Mouse (Mus musculus): ENCODE results near the gene Bfsp2. TPM values are rescaled to one million over a fixed set of nuclear protein-coding genes. Genes with fewer than 3 reads are reported as not detected.

The Bfsp2 gene
- 0.85 and 1.1 TPM in 2 replicates for polyA plus RNA-seq (2014; fragmentation: Nextera tagmentation; extraction: Ambion mirVana)

DNA sequence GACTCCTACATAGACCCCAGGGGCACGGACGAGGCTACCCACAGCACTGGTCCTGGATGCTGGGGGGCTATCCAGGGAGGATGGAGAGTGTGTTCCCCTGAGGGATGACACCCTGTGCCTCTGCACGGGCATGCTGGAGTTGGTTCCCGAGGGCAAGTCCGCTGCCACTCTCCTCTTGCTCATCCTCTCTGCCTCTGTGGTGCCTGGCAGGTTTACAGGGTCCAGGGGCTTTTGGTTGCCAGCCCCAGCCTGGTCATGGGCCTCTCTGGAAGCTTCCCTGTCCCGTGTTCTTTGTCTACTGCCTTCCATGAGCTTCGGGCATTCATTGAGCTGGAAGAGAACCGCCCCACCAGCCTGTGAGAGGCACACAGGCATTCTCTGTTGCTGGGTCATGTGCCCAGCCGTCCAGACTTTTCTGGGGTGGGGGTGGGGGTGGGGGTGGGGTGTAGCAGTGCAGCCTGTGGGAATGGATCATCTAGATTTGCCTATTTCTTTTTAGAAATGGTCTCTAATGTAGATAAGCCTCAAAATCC, at the start of gene Bfsp2:
Bfsp2 (minus strand) TSS at position 377 of the 533 bp plus-strand sequence.
- H3K27ac ChIP-seq (replicated peaks; ENCODE audit: low read depth, low read length), result 0 out of 2 replicates have a peak within 1 kb of the TSS, but pooled peaks have one; percentile 51
- 0 out of 2 replicates have a peak, but pooled peaks cover 3% of the 10 kb centered on the region for H3K4me1 ChIP-seq (ENCODE audit: control insufficient read depth, insufficient read depth, low read length)
- no peaks in the 10 kb centered on the region for H3K27me3 ChIP-seq (ENCODE audit: control insufficient read depth, insufficient read depth, low read length)
- DNase-seq (ENCODE audit: low spot score) (no peak), ATAC-seq (ENCODE audit: insufficient number of reproducible peaks, low FRiP score, low TSS enrichment, low read depth) (no peak)
- H3K4me3 ChIP-seq (ENCODE audit: low read depth, low read length), result no peak within 1 kb of the TSS
- H3K9me3 ChIP-seq (ENCODE audit: control insufficient read depth, low read length), result no peaks in the 10 kb centered on the region
- H3K4me2 ChIP-seq (ENCODE audit: low read depth, severe bottlenecking), result no peak within 1 kb of the TSS
- WGBS, result 82% methylated on average over 9 of the region's 9 CpGs
- H3K9ac ChIP-seq (ENCODE audit: low read length), result no peak within 1 kb of the TSS
- no peaks in the 10 kb centered on the region for H3K36me3 ChIP-seq (ENCODE audit: control insufficient read depth, insufficient read depth, low read length)

GRCm38 (mm10) chr9:103525041-103525537, 44.9 kb upstream of the Bfsp2 start:
- H3K4me2 ChIP-seq (ENCODE audit: low read depth, severe bottlenecking), result no peak overlapping the region
- peaks cover 18% of the 10 kb centered on the region for H3K4me1 ChIP-seq (ENCODE audit: control insufficient read depth, insufficient read depth, low read length)
- no peaks in the 10 kb centered on the region for H3K36me3 ChIP-seq (ENCODE audit: control insufficient read depth, insufficient read depth, low read length)
- no peak for ATAC-seq (ENCODE audit: insufficient number of reproducible peaks, low FRiP score, low TSS enrichment, low read depth)
- DNase-seq (ENCODE audit: low spot score), result peak; percentile 36
- no peak overlapping the region for H3K4me3 ChIP-seq (ENCODE audit: low read depth, low read length)
- no peaks in the 10 kb centered on the region for H3K9me3 ChIP-seq (ENCODE audit: control insufficient read depth, low read length)
- WGBS, result 21% methylated on average over 10 of the region's 10 CpGs
- H3K9ac ChIP-seq (ENCODE audit: low read length), result no peak overlapping the region
- no peaks in the 10 kb centered on the region for H3K27me3 ChIP-seq (ENCODE audit: control insufficient read depth, insufficient read depth, low read length)
- no peak overlapping the region for H3K27ac ChIP-seq (replicated peaks; ENCODE audit: low read depth, low read length)

DNA sequence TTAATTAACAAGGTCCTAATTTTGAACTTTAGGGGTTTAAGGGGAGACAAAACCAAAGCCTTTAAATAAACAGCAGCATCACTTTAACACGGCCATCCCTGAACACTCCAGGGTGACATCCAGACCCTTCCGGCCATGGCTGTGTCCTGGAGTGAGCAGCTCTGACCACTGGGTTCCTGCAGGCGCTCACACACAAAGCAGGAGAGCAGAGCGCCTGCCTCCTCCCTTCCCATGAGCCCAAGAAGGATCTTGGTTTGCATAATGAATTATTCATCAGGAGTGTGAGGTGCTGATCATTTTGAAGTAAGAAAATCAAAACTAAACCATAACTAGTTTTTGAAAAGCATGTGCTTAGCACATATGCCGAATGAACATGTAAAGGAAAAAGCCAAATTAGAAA, 44.4 kb upstream of the Bfsp2 start:
- Histone ChIP-seq H3K27me3 (ENCODE audit: control insufficient read depth, insufficient read depth, low read length) (no peaks in the 10 kb centered on the region), H3K4me3 (ENCODE audit: low read depth, low read length) (no peak overlapping the region), H3K27ac (replicated peaks; ENCODE audit: low read depth, low read length) (no peak overlapping the region), H3K36me3 (ENCODE audit: control insufficient read depth, insufficient read depth, low read length) (no peaks in the 10 kb centered on the region), H3K4me1 (ENCODE audit: control insufficient read depth, insufficient read depth, low read length) (peaks cover 18% of the 10 kb centered on the region), H3K4me2 (ENCODE audit: low read depth, severe bottlenecking) (no peak overlapping the region), H3K9ac (ENCODE audit: low read length) (no peak overlapping the region), H3K9me3 (ENCODE audit: control insufficient read depth, low read length) (no peaks in the 10 kb centered on the region)
- 24% methylated on average over 5 of the region's 5 CpGs for WGBS
- DNase-seq (ENCODE audit: low spot score) (peak; percentile 55), ATAC-seq (ENCODE audit: insufficient number of reproducible peaks, low FRiP score, low TSS enrichment, low read depth) (0 out of 2 replicates have a peak, but pooled peaks have one; percentile 70)

- no peak for ATAC-seq (ENCODE audit: insufficient number of reproducible peaks, low FRiP score, low TSS enrichment, low read depth)
- H3K4me3 ChIP-seq (ENCODE audit: low read depth, low read length), result no peak overlapping the region
Observed at GRCm38 (mm10) chr9:103523742-103524403, 43.7 kb upstream of the Bfsp2 start.

DNA sequence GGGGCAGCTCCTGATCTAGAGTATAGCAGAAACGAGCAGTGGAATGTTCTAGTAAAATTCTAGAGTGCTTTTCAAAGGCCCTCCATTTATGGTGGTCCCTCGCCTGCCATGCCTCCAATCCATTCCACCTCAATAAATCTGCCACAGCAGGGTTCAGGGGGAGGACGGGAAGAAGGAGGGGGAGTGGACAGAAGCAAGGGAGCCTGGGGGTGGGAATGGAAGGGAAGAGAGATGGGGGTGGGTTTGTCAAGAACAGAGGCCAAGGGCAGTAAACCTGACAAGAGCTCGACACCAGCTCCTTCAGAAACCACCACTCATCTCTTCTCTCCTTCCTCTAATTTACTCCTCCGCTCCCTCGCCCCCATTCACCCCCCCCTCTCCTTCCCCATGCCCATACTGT, 42.8 kb upstream of the Bfsp2 start:
- no peak overlapping the region for H3K27ac ChIP-seq (replicated peaks; ENCODE audit: low read depth, low read length)
- H3K9ac ChIP-seq (ENCODE audit: low read length), result no peak overlapping the region
- no peak overlapping the region for H3K4me2 ChIP-seq (ENCODE audit: low read depth, severe bottlenecking)
- no peak overlapping the region for H3K4me3 ChIP-seq (ENCODE audit: low read depth, low read length)
- no peaks in the 10 kb centered on the region; the same call in 1 of the 2 replicates for H3K9me3 ChIP-seq (ENCODE audit: control insufficient read depth, low read length)
- DNase-seq (ENCODE audit: low spot score) (no peak), ATAC-seq (ENCODE audit: insufficient number of reproducible peaks, low FRiP score, low TSS enrichment, low read depth) (no peak)
- no peaks in the 10 kb centered on the region for H3K36me3 ChIP-seq (ENCODE audit: control insufficient read depth, insufficient read depth, low read length)
- WGBS, result 9% methylated on average over 6 of the region's 6 CpGs
- peaks cover 18% of the 10 kb centered on the region for H3K4me1 ChIP-seq (ENCODE audit: control insufficient read depth, insufficient read depth, low read length)
- no peaks in the 10 kb centered on the region for H3K27me3 ChIP-seq (ENCODE audit: control insufficient read depth, insufficient read depth, low read length)

More at GRCm38 (mm10) chr9:103523742-103524403, 43.7 kb upstream of the Bfsp2 start:
- Histone ChIP-seq H3K4me2 (ENCODE audit: low read depth, severe bottlenecking) (no peak overlapping the region), H3K4me1 (ENCODE audit: control insufficient read depth, insufficient read depth, low read length) (peaks cover 18% of the 10 kb centered on the region), H3K9ac (ENCODE audit: low read length) (no peak overlapping the region), H3K27ac (replicated peaks; ENCODE audit: low read depth, low read length) (no peak overlapping the region), H3K27me3 (ENCODE audit: control insufficient read depth, insufficient read depth, low read length) (no peaks in the 10 kb centered on the region), H3K36me3 (ENCODE audit: control insufficient read depth, insufficient read depth, low read length) (no peaks in the 10 kb centered on the region), H3K9me3 (ENCODE audit: control insufficient read depth, low read length) (no peaks in the 10 kb centered on the region; the same call in 1 of the 2 replicates)
- no peak for DNase-seq (ENCODE audit: low spot score)
- WGBS, result 53% methylated on average over 7 of the region's 7 CpGs

GRCm38 (mm10) chr9:103513884-103514283, 33.7 kb upstream of the Bfsp2 start:
- H3K4me2 ChIP-seq (ENCODE audit: low read depth, severe bottlenecking), result no peak overlapping the region
- H3K27ac ChIP-seq (replicated peaks; ENCODE audit: low read depth, low read length), result no peak overlapping the region
- no peaks in the 10 kb centered on the region for H3K4me1 ChIP-seq (ENCODE audit: control insufficient read depth, insufficient read depth, low read length)
- H3K9ac ChIP-seq (ENCODE audit: low read length), result no peak overlapping the region
- ATAC-seq (ENCODE audit: insufficient number of reproducible peaks, low FRiP score, low TSS enrichment, low read depth) (no peak), DNase-seq (ENCODE audit: low spot score) (no peak)
- H3K27me3 ChIP-seq (ENCODE audit: control insufficient read depth, insufficient read depth, low read length), result no peaks in the 10 kb centered on the region
- H3K9me3 ChIP-seq (ENCODE audit: control insufficient read depth, low read length), result no peaks in the 10 kb centered on the region; the same call in 1 of the 2 replicates
- WGBS, result 59% methylated on average over 2 of the region's 2 CpGs
- H3K36me3 ChIP-seq (ENCODE audit: control insufficient read depth, insufficient read depth, low read length), result no peaks in the 10 kb centered on the region
- H3K4me3 ChIP-seq (ENCODE audit: low read depth, low read length), result no peak overlapping the region

DNA sequence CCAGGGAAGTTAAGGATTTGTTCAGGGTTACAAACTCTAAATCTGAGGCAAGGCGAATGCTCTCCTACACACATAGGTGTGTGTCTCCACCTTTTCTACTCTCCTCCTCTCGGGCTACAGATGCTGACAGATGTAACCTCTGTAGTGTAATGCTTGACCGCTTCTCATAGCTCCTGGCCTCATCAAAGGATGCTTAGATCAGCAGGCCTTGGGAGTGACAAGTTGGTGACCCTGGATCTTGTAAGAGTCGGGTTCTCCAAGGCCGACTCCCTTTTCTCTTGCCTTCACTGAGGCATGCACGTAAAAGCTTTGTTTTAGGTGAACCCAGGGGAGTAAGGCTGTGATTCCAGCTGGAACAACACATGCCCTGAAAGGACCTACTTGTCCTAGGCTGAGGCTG, 32.0 kb upstream of the Bfsp2 start:
- H3K9ac ChIP-seq (ENCODE audit: low read length), result no peak overlapping the region
- H3K36me3 ChIP-seq (ENCODE audit: control insufficient read depth, insufficient read depth, low read length), result no peaks in the 10 kb centered on the region
- DNase-seq (ENCODE audit: low spot score), result no peak
- no peaks in the 10 kb centered on the region for H3K27me3 ChIP-seq (ENCODE audit: control insufficient read depth, insufficient read depth, low read length)
- H3K4me3 ChIP-seq (ENCODE audit: low read depth, low read length), result no peak overlapping the region
- H3K4me1 ChIP-seq (ENCODE audit: control insufficient read depth, insufficient read depth, low read length), result no peaks in the 10 kb centered on the region
- no peak overlapping the region for H3K27ac ChIP-seq (replicated peaks; ENCODE audit: low read depth, low read length)
- ATAC-seq (ENCODE audit: insufficient number of reproducible peaks, low FRiP score, low TSS enrichment, low read depth), result no peak
- no peak overlapping the region for H3K4me2 ChIP-seq (ENCODE audit: low read depth, severe bottlenecking)
- 78% methylated on average over 6 of the region's 6 CpGs for WGBS
- H3K9me3 ChIP-seq (ENCODE audit: control insufficient read depth, low read length), result no peaks in the 10 kb centered on the region

DNA sequence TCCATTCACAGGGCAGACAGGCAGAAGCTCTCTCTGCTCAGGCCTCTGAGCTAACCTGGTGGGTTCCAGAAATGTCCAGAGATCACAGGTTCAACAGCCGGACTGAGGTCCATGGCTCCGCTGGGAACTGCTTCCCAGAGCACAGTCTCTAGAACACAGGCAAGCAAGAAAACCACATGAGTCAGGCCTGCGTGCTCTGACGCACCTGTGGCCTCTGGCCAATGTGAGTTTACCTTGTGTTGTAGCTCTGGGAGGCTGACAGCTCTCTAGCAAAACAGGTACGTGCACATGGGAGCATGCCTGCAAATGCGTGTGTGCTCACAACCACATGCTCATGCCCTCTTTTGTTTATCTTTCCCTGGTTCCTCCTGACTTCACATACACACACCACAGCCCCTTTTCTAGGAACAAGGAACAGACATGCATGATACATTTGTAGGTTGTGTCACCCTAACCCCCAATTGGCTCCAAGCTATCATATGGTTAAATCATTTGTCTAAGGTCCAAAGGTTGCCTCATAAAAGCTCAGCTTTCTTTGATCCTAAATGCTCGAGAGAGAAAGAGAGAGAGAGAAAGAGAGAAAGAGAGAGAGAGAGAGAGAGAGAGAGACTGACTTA, 26.9 kb upstream of the Bfsp2 start:
- no peaks in the 10 kb centered on the region for H3K27me3 ChIP-seq (ENCODE audit: control insufficient read depth, insufficient read depth, low read length)
- ATAC-seq (ENCODE audit: insufficient number of reproducible peaks, low FRiP score, low TSS enrichment, low read depth) (no peak), DNase-seq (ENCODE audit: low spot score) (no peak)
- H3K4me2 ChIP-seq (ENCODE audit: low read depth, severe bottlenecking), result no peak overlapping the region
- no peak overlapping the region for H3K4me3 ChIP-seq (ENCODE audit: low read depth, low read length)
- no peak overlapping the region for H3K9ac ChIP-seq (ENCODE audit: low read length)
- H3K9me3 ChIP-seq (ENCODE audit: control insufficient read depth, low read length), result no peaks in the 10 kb centered on the region
- H3K27ac ChIP-seq (replicated peaks; ENCODE audit: low read depth, low read length), result no peak overlapping the region
- peaks cover 3% of the 10 kb centered on the region for H3K4me1 ChIP-seq (ENCODE audit: control insufficient read depth, insufficient read depth, low read length)
- H3K36me3 ChIP-seq (ENCODE audit: control insufficient read depth, insufficient read depth, low read length), result no peaks in the 10 kb centered on the region
- 70% methylated on average over 7 of the region's 7 CpGs for WGBS

Data from limb, embryonic 11.5 days (tissue).